8 mouse cellular contexts compared by ENCODE assay signal in the genomic region with DNA sequence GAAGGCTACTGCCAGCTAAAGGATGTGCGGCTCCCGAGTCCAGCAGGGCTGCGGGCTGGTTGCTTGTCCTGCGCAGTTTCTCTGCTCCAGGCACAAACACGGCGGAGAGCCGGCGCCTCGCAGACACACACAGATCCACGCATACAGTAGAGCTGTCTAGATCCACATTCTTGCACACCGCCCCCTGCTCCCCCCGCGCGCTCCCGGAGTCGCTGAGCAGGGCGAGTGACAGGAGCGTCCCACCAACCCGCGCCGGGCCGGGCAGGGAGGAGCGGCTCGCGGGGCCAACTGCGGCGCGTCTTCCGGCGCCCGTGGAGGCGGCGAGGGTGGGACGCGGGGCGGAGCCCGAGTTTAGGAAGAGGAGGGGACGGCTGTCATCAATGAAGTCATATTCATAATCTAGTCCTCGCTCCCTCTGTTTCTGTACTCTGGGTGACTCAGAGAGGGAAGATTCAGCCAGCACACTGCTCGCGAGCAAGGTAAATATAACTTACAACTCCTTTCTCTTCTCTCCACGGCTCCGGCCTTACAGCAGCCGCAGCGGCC. TPM values are rescaled to one million over a fixed set of nuclear protein-coding genes. Genes with fewer than 3 reads are reported as not detected.
DNase-seq lines count a peak whose midpoint lies in the region; ATAC-seq and TF ChIP-seq lines count a peak whose summit lies in the region.

Gene Smarca2 (plus strand): TSS at position 296 of the 546 bp plus-strand sequence.

- H3K36me3 ChIP-seq in heart, embryonic 13.5 days = no peaks in the 10 kb centered on the region
- no peaks in the 10 kb centered on the region for H3K36me3 ChIP-seq in liver, embryonic 11.5 days (ENCODE audit: control insufficient read depth, insufficient read depth, low read length)
- H3K36me3 ChIP-seq in myocyte (ENCODE audit: control insufficient read depth, insufficient read depth) = no peaks in the 10 kb centered on the region

- peak within 1 kb of the TSS; percentile 78 for H3K4me3 ChIP-seq in brown adipose tissue, adult 24 weeks (ENCODE audit: insufficient read depth, low read depth, low read length)
- H3K4me3 ChIP-seq in heart, embryonic 13.5 days = peak within 1 kb of the TSS; percentile 83
- peak within 1 kb of the TSS; percentile 66 for H3K4me3 ChIP-seq in liver, embryonic 11.5 days (ENCODE audit: low read depth, low read length)
- peak within 1 kb of the TSS; percentile 38 for H3K4me3 ChIP-seq in myocyte

- ATAC-seq in heart, embryonic 13.5 days (ENCODE audit: extremely low read depth, insufficient number of reproducible peaks, low FRiP score, low TSS enrichment) = peak; percentile 85
- ATAC-seq in liver, embryonic 11.5 days (replicated peaks; ENCODE audit: low FRiP score) = peak; percentile 96

- peak within 1 kb of the TSS; percentile 100 for H3K4me2 ChIP-seq in heart, embryonic 13.5 days
- peak within 1 kb of the TSS; percentile 100 for H3K4me2 ChIP-seq in liver, embryonic 11.5 days
- peak within 1 kb of the TSS; percentile 94 for H3K4me2 ChIP-seq in myocyte (ENCODE audit: low read depth)

- peak; percentile 45 for TF ChIP-seq POLR2A in myocyte (IDR thresholded peaks at IDR 0.05; ENCODE audit: insufficient read length, low read depth)

- H3ac ChIP-seq in myocyte (ENCODE audit: control insufficient read depth, insufficient read length) = peak within 1 kb of the TSS; percentile 51

- under 1% methylated on average over 45 of the region's 45 CpGs for WGBS in heart, embryonic 13.5 days
- under 1% methylated on average over 45 of the region's 45 CpGs for WGBS in liver, embryonic 11.5 days

- H3K79me2 ChIP-seq in myocyte (ENCODE audit: control insufficient read depth, insufficient read depth) = no peaks in the 10 kb centered on the region

- peak; percentile 97 for DNase-seq in CD4-positive, CD25-positive, alpha-beta regulatory T cell, adult 2 months (ENCODE audit: low read depth, low spot score)
- DNase-seq in fibroblast of lung, adult 2 months (ENCODE audit: low read depth) = peak; percentile 71
- DNase-seq in kidney, postnatal 10 days = peak; percentile 99
- DNase-seq in liver, embryonic 11.5 days (ENCODE audit: low spot score) = peak; percentile 92
- DNase-seq in spleen, postnatal 4 days (ENCODE audit: low spot score in 2 of 2) = peak; percentile 90 to 94

- H3K4me1 ChIP-seq in brown adipose tissue, adult 24 weeks (ENCODE audit: control insufficient read depth, insufficient read depth, insufficient read length, low read length) = peaks cover 6% of the 10 kb centered on the region; the same call in 1 of the 2 replicates
- peaks cover 16% of the 10 kb centered on the region for H3K4me1 ChIP-seq in heart, embryonic 13.5 days
- H3K4me1 ChIP-seq in liver, embryonic 11.5 days (replicated peaks; ENCODE audit: control insufficient read depth, insufficient read depth, low read length) = 0 out of 2 replicates have a peak, but pooled peaks cover 3% of the 10 kb centered on the region

- H3K27me3 ChIP-seq in heart, embryonic 13.5 days (replicated peaks) = peaks cover 12% of the 10 kb centered on the region; the same call in 1 of the 2 replicates
- peaks cover 34% of the 10 kb centered on the region for H3K27me3 ChIP-seq in liver, embryonic 11.5 days (replicated peaks; ENCODE audit: control insufficient read depth, insufficient read depth, low read length)
- H3K27me3 ChIP-seq in myocyte (ENCODE audit: control insufficient read depth, insufficient read depth, insufficient read length) = peaks cover 30% of the 10 kb centered on the region

- peak within 1 kb of the TSS; percentile 87 for H3K9ac ChIP-seq in heart, embryonic 13.5 days
- H3K9ac ChIP-seq in liver, embryonic 11.5 days (ENCODE audit: low read depth, low read length) = peak within 1 kb of the TSS; percentile 56

- H3K9me3 ChIP-seq in heart, embryonic 13.5 days = no peaks in the 10 kb centered on the region
- H3K9me3 ChIP-seq in liver, embryonic 11.5 days (ENCODE audit: control insufficient read depth, low read length) = no peaks in the 10 kb centered on the region

- peak within 1 kb of the TSS; percentile 47 for H3K27ac ChIP-seq in brown adipose tissue, adult 24 weeks (replicated peaks; ENCODE audit: low read depth, low read length)
- H3K27ac ChIP-seq in heart, embryonic 13.5 days (replicated peaks) = peak within 1 kb of the TSS; percentile 96
- H3K27ac ChIP-seq in liver, embryonic 11.5 days (ENCODE audit: low read depth, low read length) = peak within 1 kb of the TSS; percentile 27; the same call in 1 of the 2 replicates

TF ChIP-seq in myocyte, 11 proteins besides CTCF, POLR2A, EP300 and RAD21:
- TF ChIP-seq MYOD1 (IDR thresholded peaks at IDR 0.05; ENCODE audit: control insufficient read depth in 1 of 3, insufficient read length in 2 of 3, low read depth in 2 of 3) (no peak), SRF (IDR thresholded peaks at IDR 0.05; ENCODE audit: control insufficient read depth, insufficient read length, low read depth) (peak; percentile 15), MYOG (IDR thresholded peaks at IDR 0.05; ENCODE audit: control insufficient read depth in 1 of 3, insufficient read depth in 1 of 3, insufficient read length in 2 of 3, low read depth in 2 of 3) (no peak), CEBPB (IDR thresholded peaks at IDR 0.05; ENCODE audit: insufficient read depth, poor library complexity, severe bottlenecking) (no peak)

RNA-seq across cellular contexts. Expression of gene Smarca2, which starts in this region (rescaled TPM):
- polyA plus RNA-seq in brown adipose tissue, adult 24 weeks (2012; ENCODE audit: insufficient read depth, insufficient read length, missing spikeins) = 39.5 and 44.3 TPM in 2 replicates
- 25.8 and 27.4 TPM in 2 replicates for polyA plus RNA-seq in heart, embryonic 13.5 days (2015; fragmentation: Nextera tagmentation; extraction: Ambion mirVana)
- polyA plus RNA-seq in liver, embryonic 11.5 days (2014; fragmentation: Nextera tagmentation; extraction: Ambion mirVana) = 16.1 and 16.3 TPM in 2 replicates
- 2.0 TPM for polyA plus RNA-seq in myocyte (2012; fragmentation: generic; extraction: Trizol)

Comparison
In these comparisons a context has a peak if more than half of its experiments do, and no peak if none do; other contexts are left out.
1. Peak in every context shown above with its lines: DNase-seq, ATAC-seq, H3K4me3 ChIP-seq and H3K27ac ChIP-seq.
2. H3K27ac ChIP-seq: peak in every context shown above with its lines; median percentile 96 in heart, embryonic 13.5 days; 47 in brown adipose tissue, adult 24 weeks; 27 in liver, embryonic 11.5 days.